In the genomic region with DNA sequence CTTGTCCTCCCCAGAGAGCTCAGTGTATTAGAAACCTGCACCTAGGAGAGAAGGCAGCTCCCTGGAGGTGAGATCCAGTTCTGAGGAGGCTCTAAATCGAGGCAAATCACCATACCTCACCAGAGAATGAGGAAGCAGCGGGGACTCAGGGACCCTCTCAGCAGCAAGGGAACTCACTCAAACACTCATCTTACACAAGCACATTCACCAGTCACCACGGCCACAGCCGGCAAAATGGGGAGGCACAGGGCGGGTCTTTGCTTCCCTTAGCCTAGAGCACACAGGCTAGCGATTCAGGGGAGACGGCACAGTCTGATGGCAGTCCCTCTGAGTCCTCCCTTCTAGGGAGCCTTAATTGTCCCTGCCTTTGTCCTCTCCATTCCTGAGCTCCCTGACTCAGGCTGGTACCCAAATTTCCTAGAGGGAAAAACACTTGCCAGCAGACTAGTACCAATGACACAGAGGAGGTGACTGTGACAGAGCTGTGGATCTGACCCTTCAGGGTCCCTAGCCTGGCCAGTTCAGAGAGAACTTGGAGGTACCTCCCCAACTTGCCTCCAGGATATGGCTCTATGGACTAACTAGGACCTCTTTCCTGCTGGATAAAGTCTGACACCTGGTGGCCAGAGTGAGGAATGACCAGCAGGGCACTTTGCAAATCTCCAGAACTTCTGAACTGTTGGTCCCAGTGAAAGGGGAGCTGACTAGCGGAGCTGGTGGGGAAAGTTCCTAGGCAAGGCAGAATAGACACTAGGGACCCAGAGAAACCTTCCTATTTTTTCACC, we compare ENCODE assay signal across 9 mouse cellular contexts. TPM values are rescaled to one million over a fixed set of nuclear protein-coding genes. Genes with fewer than 3 reads are reported as not detected.
DNase-seq lines count a peak whose midpoint lies in the region; ATAC-seq lines count a peak whose summit lies in the region.
"Had no signal": no experiment of that assay in that cellular context is flagged by ENCODE, and none has a peak within 500 bp of the region (broad histone marks: within the 10 kb centered on the region; RNA-seq: fewer than 3 reads in every experiment).

No protein-coding gene starts in this region.

- 25% methylated on average over 8 of the region's 8 CpGs for WGBS in neural tube, embryonic 15.5 days
- WGBS in intestine, embryonic 14.5 days = 16% methylated on average over 8 of the region's 8 CpGs
- 19% methylated on average over 8 of the region's 8 CpGs for WGBS in limb, embryonic 10.5 days

- H3K9me3 ChIP-seq in neural tube, embryonic 15.5 days (replicated peaks) = no peaks in the 10 kb centered on the region
- H3K9me3 ChIP-seq in intestine, embryonic 14.5 days (ENCODE audit: control insufficient read depth, low read length) = no peaks in the 10 kb centered on the region
- no peaks in the 10 kb centered on the region for H3K9me3 ChIP-seq in limb, embryonic 10.5 days (replicated peaks)

- peaks cover 24% of the 10 kb centered on the region for H3K27me3 ChIP-seq in neural tube, embryonic 15.5 days (replicated peaks)
- H3K27me3 ChIP-seq in intestine, embryonic 14.5 days (replicated peaks; ENCODE audit: control insufficient read depth, insufficient read depth, low read length) = no peaks in the 10 kb centered on the region
- H3K27me3 ChIP-seq in limb, embryonic 10.5 days (ENCODE audit: low read depth, poor library complexity, severe bottlenecking) = peaks cover 34% of the 10 kb centered on the region

- no peaks in the 10 kb centered on the region for H3K36me3 ChIP-seq in neural tube, embryonic 15.5 days
- H3K36me3 ChIP-seq in intestine, embryonic 14.5 days (ENCODE audit: control insufficient read depth, insufficient read depth, low read length) = no peaks in the 10 kb centered on the region
- peaks cover under 1% of the 10 kb centered on the region; the same call in 1 of the 2 replicates for H3K36me3 ChIP-seq in limb, embryonic 10.5 days

- no peak for ATAC-seq in neural tube, embryonic 15.5 days (ENCODE audit: low FRiP score)
- 0 out of 2 replicates have a peak, but pooled peaks have one; percentile 35 for ATAC-seq in frontal cortex, adult (ENCODE audit: low TSS enrichment)
- ATAC-seq in intestine, embryonic 14.5 days (replicated peaks; ENCODE audit: low FRiP score, low TSS enrichment, low read depth) = 0 out of 2 replicates have a peak, but pooled peaks have one; percentile 37
- ATAC-seq in neutrophil, adult 5-6 weeks (ENCODE audit: extremely low read depth, insufficient number of reproducible peaks, low FRiP score, poor library complexity, severe bottlenecking) = peak; percentile 34; the same call in 1 of the 2 replicates

- H3K4me2 ChIP-seq in neural tube, embryonic 15.5 days = no peak overlapping the region
- H3K4me2 ChIP-seq in intestine, embryonic 14.5 days (ENCODE audit: low read length) = no peak overlapping the region

- peak; percentile 65 for DNase-seq in neural tube, embryonic 10.5 days (ENCODE audit: extremely low spot score, low spot score)
- peak; percentile 67 for DNase-seq in c-Kit-negative CD71-positive TER-119-positive erythroid progenitor cells, embryonic 14.5 days (ENCODE audit: low read depth, low spot score)
- DNase-seq in intestine, embryonic 14.5 days (ENCODE audit: low spot score) = peak; percentile 80
- DNase-seq in limb, embryonic 10.5 days (ENCODE audit: low spot score) = peak; percentile 79
- DNase-seq in thymus, postnatal 10 days (ENCODE audit: low spot score in 2 of 2) = peak; percentile 58 to 73

- no peak overlapping the region for H3K9ac ChIP-seq in neural tube, embryonic 15.5 days (replicated peaks)
- H3K9ac ChIP-seq in intestine, embryonic 14.5 days (ENCODE audit: low read length) = no peak overlapping the region

- H3K4me1 ChIP-seq in neural tube, embryonic 15.5 days = peaks cover 13% of the 10 kb centered on the region
- peaks cover 21% of the 10 kb centered on the region for H3K4me1 ChIP-seq in intestine, embryonic 14.5 days (replicated peaks; ENCODE audit: control insufficient read depth, insufficient read depth, low read length)
- peaks cover 41% of the 10 kb centered on the region for H3K4me1 ChIP-seq in limb, embryonic 10.5 days

- no peak overlapping the region for H3K4me3 ChIP-seq in neural tube, embryonic 15.5 days (replicated peaks)
- no peak overlapping the region for H3K4me3 ChIP-seq in intestine, embryonic 14.5 days (ENCODE audit: low read depth, low read length)
- no peak overlapping the region for H3K4me3 ChIP-seq in limb, embryonic 10.5 days

- no peak overlapping the region for H3K27ac ChIP-seq in neural tube, embryonic 15.5 days (replicated peaks)
- H3K27ac ChIP-seq in intestine, embryonic 14.5 days (ENCODE audit: low read depth) = no peak overlapping the region
- H3K27ac ChIP-seq in limb, embryonic 10.5 days = 0 out of 2 replicates have a peak overlapping the region, but pooled peaks have one; percentile 42

RNA-seq across cellular contexts. Expression of gene Pold4, which starts 3.6 kb away (rescaled TPM):
- polyA plus RNA-seq in neural tube, embryonic 15.5 days (2015; fragmentation: Nextera tagmentation; extraction: Ambion mirVana) = 24.7 and 28.0 TPM in 2 replicates
- polyA plus RNA-seq in intestine, embryonic 14.5 days (2014; fragmentation: Nextera tagmentation; extraction: Ambion mirVana) = 30.8 and 30.9 TPM in 2 replicates
- 14.0 and 16.2 TPM in 2 replicates for polyA plus RNA-seq in limb, embryonic 10.5 days (2016; fragmentation: Nextera tagmentation; extraction: Ambion mirVana)
- total RNA-seq in neutrophil, adult 5-6 weeks (2017) = 228 and 251 TPM in 2 replicates

RNA-seq across cellular contexts. Expression of gene AC109138.7, which starts 13.9 kb away (rescaled TPM):
- polyA plus RNA-seq in neural tube, embryonic 15.5 days (2015; fragmentation: Nextera tagmentation; extraction: Ambion mirVana) = not detected in 2 replicates
- not detected in 2 replicates for polyA plus RNA-seq in intestine, embryonic 14.5 days (2014; fragmentation: Nextera tagmentation; extraction: Ambion mirVana)
- not detected in 2 replicates for polyA plus RNA-seq in limb, embryonic 10.5 days (2016; fragmentation: Nextera tagmentation; extraction: Ambion mirVana)
- not detected in 2 replicates for total RNA-seq in neutrophil, adult 5-6 weeks (2017)
- polyA plus RNA-seq: heart, embryonic 16.5 days had no signal

RNA-seq across cellular contexts. Expression of gene Clcf1, which starts 14.0 kb away (rescaled TPM):
- 0.78 and 2.2 TPM in 2 replicates for polyA plus RNA-seq in neural tube, embryonic 15.5 days (2015; fragmentation: Nextera tagmentation; extraction: Ambion mirVana)
- 6.9 and 7.5 TPM in 2 replicates for polyA plus RNA-seq in intestine, embryonic 14.5 days (2014; fragmentation: Nextera tagmentation; extraction: Ambion mirVana)
- polyA plus RNA-seq in limb, embryonic 10.5 days (2016; fragmentation: Nextera tagmentation; extraction: Ambion mirVana) = 4.3 and 6.0 TPM in 2 replicates
- 52.0 and 61.9 TPM in 2 replicates for total RNA-seq in neutrophil, adult 5-6 weeks (2017)

RNA-seq across cellular contexts. Expression of gene Rad9a, which starts 26.6 kb away (rescaled TPM):
- polyA plus RNA-seq in neural tube, embryonic 15.5 days (2015; fragmentation: Nextera tagmentation; extraction: Ambion mirVana) = 24.3 and 27.2 TPM in 2 replicates
- 33.2 and 38.3 TPM in 2 replicates for polyA plus RNA-seq in intestine, embryonic 14.5 days (2014; fragmentation: Nextera tagmentation; extraction: Ambion mirVana)
- polyA plus RNA-seq in limb, embryonic 10.5 days (2016; fragmentation: Nextera tagmentation; extraction: Ambion mirVana) = 58.2 and 61.5 TPM in 2 replicates
- 35.1 and 44.3 TPM in 2 replicates for total RNA-seq in neutrophil, adult 5-6 weeks (2017)

RNA-seq across cellular contexts. Expression of gene Ppp1ca, which starts 36.2 kb away (rescaled TPM):
- 589 and 681 TPM in 2 replicates for polyA plus RNA-seq in neural tube, embryonic 15.5 days (2015; fragmentation: Nextera tagmentation; extraction: Ambion mirVana)
- 837 and 863 TPM in 2 replicates for polyA plus RNA-seq in intestine, embryonic 14.5 days (2014; fragmentation: Nextera tagmentation; extraction: Ambion mirVana)
- polyA plus RNA-seq in limb, embryonic 10.5 days (2016; fragmentation: Nextera tagmentation; extraction: Ambion mirVana) = 1,070 and 1,129 TPM in 2 replicates
- total RNA-seq in neutrophil, adult 5-6 weeks (2017) = 535 and 541 TPM in 2 replicates
